Comparison of ENCODE assay signal across 7 mouse cellular contexts in the genomic region with DNA sequence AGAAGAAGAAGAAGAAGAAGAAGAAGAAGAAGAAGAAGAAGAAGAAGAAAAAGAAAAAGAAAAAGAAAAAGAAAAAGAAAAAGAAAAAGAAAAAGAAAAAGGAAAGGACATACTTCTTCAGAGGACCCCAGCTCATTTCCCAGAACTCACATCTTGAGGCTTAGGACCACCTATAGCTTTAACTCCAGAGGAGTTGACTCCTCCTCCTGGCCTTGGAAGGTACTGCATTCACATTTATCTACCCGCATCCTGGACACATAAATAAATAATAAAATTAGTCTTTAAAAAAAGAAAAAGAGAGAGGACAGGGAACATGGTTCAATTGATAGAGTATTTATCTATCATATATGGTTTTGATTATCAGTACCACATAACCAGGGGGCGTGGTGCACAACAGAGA. TPM values are rescaled to one million over a fixed set of nuclear protein-coding genes. Genes with fewer than 3 reads are reported as not detected.
DNase-seq lines count a peak whose midpoint lies in the region; ATAC-seq and TF ChIP-seq lines count a peak whose summit lies in the region.
"Not testable (repeated sequence)": the region's sequence is repeated elsewhere in the genome, so short reads cannot be mapped to it uniquely, and the experiment has no call there.

No protein-coding gene starts in this region.

- not testable (repeated sequence) for H3K4me3 ChIP-seq in ES-E14 (ENCODE audit: insufficient read depth in 1 of 2, low read depth in 1 of 2, low read length in 2 of 2, poor library complexity in 1 of 2, severe bottlenecking in 1 of 2); forebrain, embryonic 11.5 days (ENCODE audit: low read depth, low read length); hindbrain, embryonic 11.5 days (ENCODE audit: low read depth, low read length); layer of hippocampus, adult 2 months; stomach, postnatal 0 days (ENCODE audit: low read depth, low read length)

- in situ Hi-C loops in ES-E14 (cut with MboI; ENCODE audit: low sequenced_read_pairs in 2 of 2, unreplicated experiment in 2 of 2), result not testable (repeated sequence)

- not testable (repeated sequence) for ATAC-seq in forebrain, embryonic 11.5 days (replicated peaks; ENCODE audit: low FRiP score); hindbrain, embryonic 11.5 days (ENCODE audit: low FRiP score); stomach, postnatal 0 days (ENCODE audit: low FRiP score, low TSS enrichment)

- H3K36me3 ChIP-seq in ES-E14 (ENCODE audit: control insufficient read depth, insufficient read depth, low read length, poor library complexity, severe bottlenecking); forebrain, embryonic 11.5 days (ENCODE audit: control insufficient read depth, insufficient read depth, low read length); hindbrain, embryonic 11.5 days (ENCODE audit: control insufficient read depth, insufficient read depth, low read length); stomach, postnatal 0 days (ENCODE audit: control insufficient read depth, insufficient read depth, low read length): not testable (repeated sequence)

- peak; percentile 58 for TF ChIP-seq CTCF in layer of hippocampus, adult 2 months (conservative IDR thresholded peaks at IDR 0.05)
- peak; percentile 66 for TF ChIP-seq CTCF in stomach, postnatal 0 days (IDR thresholded peaks at IDR 0.05; ENCODE audit: low read depth)

- not testable (repeated sequence) for DNase-seq in ES-E14 (ENCODE audit: low read depth, low spot score); layer of hippocampus, adult 2 months (ENCODE audit: low spot score in 2 of 2); stomach, postnatal 0 days (ENCODE audit: low spot score)
- DNase-seq in cerebellum, postnatal 10 days, result peak; percentile 18 to 24
- peak; percentile 56 for DNase-seq in forebrain, embryonic 11.5 days (ENCODE audit: low spot score)
- peak; percentile 67 for DNase-seq in hindbrain, embryonic 11.5 days (ENCODE audit: low spot score)
- DNase-seq in lung, postnatal 36 days, result peak; percentile 44

- not testable (repeated sequence) for H3K9me3 ChIP-seq in ES-E14 (ENCODE audit: control insufficient read depth, insufficient read depth, low read depth, low read length); forebrain, embryonic 11.5 days (ENCODE audit: control insufficient read depth, low read length); hindbrain, embryonic 11.5 days (ENCODE audit: control insufficient read depth, low read length); stomach, postnatal 0 days (ENCODE audit: control insufficient read depth, low read length)

- 44% methylated on average over 2 of the region's 2 CpGs for WGBS in forebrain, embryonic 11.5 days
- 40% methylated on average over 2 of the region's 2 CpGs for WGBS in hindbrain, embryonic 11.5 days
- WGBS in stomach, postnatal 0 days, result 49% methylated on average over 2 of the region's 2 CpGs

- H3K4me2 ChIP-seq in forebrain, embryonic 11.5 days (ENCODE audit: low read depth, low read length, severe bottlenecking); hindbrain, embryonic 11.5 days (replicated peaks; ENCODE audit: low read depth, low read length); stomach, postnatal 0 days (replicated peaks; ENCODE audit: low read depth): not testable (repeated sequence)

- not testable (repeated sequence) for H3K4me1 ChIP-seq in ES-E14 (ENCODE audit: control insufficient read depth in 2 of 2, insufficient read depth in 2 of 2, low read length in 2 of 2, poor library complexity in 1 of 2); forebrain, embryonic 11.5 days (replicated peaks; ENCODE audit: control insufficient read depth, insufficient read depth, low read length); hindbrain, embryonic 11.5 days (replicated peaks; ENCODE audit: control insufficient read depth, insufficient read depth, low read length); stomach, postnatal 0 days (replicated peaks; ENCODE audit: control insufficient read depth, insufficient read depth)

- not testable (repeated sequence) for H3K27me3 ChIP-seq in forebrain, embryonic 11.5 days (ENCODE audit: control insufficient read depth, insufficient read depth, low read length); hindbrain, embryonic 11.5 days (ENCODE audit: control insufficient read depth, insufficient read depth, low read length); stomach, postnatal 0 days (ENCODE audit: control insufficient read depth, insufficient read depth, low read length)

- TF ChIP-seq EP300 in stomach, postnatal 0 days (optimal IDR thresholded peaks at IDR 0.05), result not testable (repeated sequence)

- H3K27ac ChIP-seq in ES-E14 (ENCODE audit: insufficient read depth, low read depth, low read length, poor library complexity, severe bottlenecking); forebrain, embryonic 11.5 days (ENCODE audit: low read depth, low read length); hindbrain, embryonic 11.5 days (ENCODE audit: low read depth, low read length); layer of hippocampus, adult 2 months; stomach, postnatal 0 days (replicated peaks): not testable (repeated sequence)

- H3K9ac ChIP-seq in ES-E14 (ENCODE audit: insufficient read depth, low read depth, low read length, poor library complexity, severe bottlenecking); forebrain, embryonic 11.5 days (ENCODE audit: low read length); hindbrain, embryonic 11.5 days (ENCODE audit: low read depth, low read length); stomach, postnatal 0 days (ENCODE audit: low read length): not testable (repeated sequence)

TF ChIP-seq in ES-E14, 5 proteins besides CTCF, POLR2A, EP300 and RAD21:
- 0 out of 2 replicates have a peak, but pooled peaks have one; percentile 25 for TF ChIP-seq ZC3H11A (IDR thresholded peaks at IDR 0.05; ENCODE audit: borderline replicate concordance, low read depth, low read length)
TF ChIP-seq in ES-E14: peak in this region for 1; not testable (repeated sequence) for 4.

RNA-seq across cellular contexts. Expression of a gene that starts 36.2 kb away (rescaled TPM):
- total RNA-seq in ES-E14 (2012; rRNA removed), result 58.9 and 74.2 TPM in 2 replicates
- polyA plus RNA-seq in forebrain, embryonic 11.5 days (2014; fragmentation: Nextera tagmentation; extraction: Ambion mirVana), result 28.5 and 29.7 TPM in 2 replicates
- polyA plus RNA-seq in hindbrain, embryonic 11.5 days (2014; fragmentation: Nextera tagmentation; extraction: Ambion mirVana), result 22.8 and 24.3 TPM in 2 replicates
- 10 to 100 TPM; 35.4 to 44.1 TPM for total RNA-seq in layer of hippocampus, adult 2 months (2021)
- polyA plus RNA-seq in stomach, postnatal 0 days (2015; fragmentation: Nextera tagmentation; extraction: Ambion mirVana), result 5.4 and 5.6 TPM in 2 replicates
